Mouse (Mus musculus) lung, adult 2 months (tissue): ENCODE measurements around the gene Pcsk5. TPM values are rescaled to one million over a fixed set of nuclear protein-coding genes. Genes with fewer than 3 reads are reported as not detected.
"Not testable (repeated sequence)": the region's sequence is repeated elsewhere in the genome, so short reads cannot be mapped to it uniquely, and the experiment has no call there.

Experiments used
- DNase-seq: peaks from one replicate; pipeline ENCODE4 v3.0.0; 2022
- H3K4me1 ChIP-seq: fragments of 200-500 bp; 2 replicates; pipeline ENCODE4 v1.6.1; 2011; ENCODE audit warnings: low read length; ENCODE audit not compliant: control insufficient read depth, insufficient read depth
- H3K4me3 ChIP-seq: fragments of 200-500 bp; replicated peaks from 2 replicates; pipeline ENCODE3; 2011; ENCODE audit warnings: low read depth, mild to moderate bottlenecking, control low read depth, low read length; ENCODE audit errors: extremely low read depth
- CTCF ChIP-seq: fragments of 200-500 bp; IDR thresholded peaks from 2 replicates; pipeline ENCODE4 v1.5.1; 2011; ENCODE audit warnings: mild to moderate bottlenecking, low read length, control low read depth; ENCODE audit not compliant: insufficient read depth
- POLR2A ChIP-seq: fragments of 200-500 bp; IDR thresholded peaks from 2 replicates; pipeline ENCODE4 v1.6.1; 2011; ENCODE audit warnings: low read depth, mild to moderate bottlenecking, control low read depth, low read length, borderline replicate concordance; ENCODE audit errors: extremely low read depth
- WGBS: fragments of 180-500 bp; shearing (Covaris S2); methylation state at CpG from one replicate; pipeline ENCODE4 v1.1.7; 2018; 5-methylcytosine and 5-hydroxymethylcytosine counted together
- polyA plus RNA-seq: library from polyadenylated mRNA; depleted of rRNA; stranded (reverse); fragments of >200 nt; gene quantifications from 2 replicates; pipeline ENCODE4 v1.2.3, GENCODE M21; 2012

Gene Pcsk5
- polyA plus RNA-seq, 1 experiment = 11.2 TPM

DNA sequence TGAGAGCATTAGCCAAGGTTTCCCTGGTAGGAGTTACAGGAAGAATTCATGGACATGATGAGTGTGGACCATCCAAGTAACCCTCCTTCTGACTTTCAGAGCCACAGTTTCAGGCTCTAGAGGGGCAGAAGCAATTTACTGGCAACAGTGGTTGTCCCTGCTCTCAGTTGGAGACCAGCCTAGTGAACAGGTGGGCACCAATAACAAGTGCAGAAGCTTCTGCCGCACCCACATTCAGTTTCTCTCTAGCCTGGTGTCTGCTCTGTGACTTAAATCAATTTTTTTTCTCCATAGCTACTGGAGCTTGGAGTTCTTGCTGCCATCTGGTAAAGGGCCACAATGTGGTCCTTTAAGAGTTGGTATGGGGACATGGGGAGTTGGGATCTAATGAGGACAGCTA is 341.3 kb downstream of the Pcsk5 start:
- TF ChIP-seq POLR2A (no peak), CTCF (no peak)
- H3K4me3 ChIP-seq = no peak overlapping the region
- 97% methylated on average over 1 of the region's 1 CpGs for WGBS
- no peaks in the 10 kb centered on the region for H3K4me1 ChIP-seq
- no peak for DNase-seq

DNA sequence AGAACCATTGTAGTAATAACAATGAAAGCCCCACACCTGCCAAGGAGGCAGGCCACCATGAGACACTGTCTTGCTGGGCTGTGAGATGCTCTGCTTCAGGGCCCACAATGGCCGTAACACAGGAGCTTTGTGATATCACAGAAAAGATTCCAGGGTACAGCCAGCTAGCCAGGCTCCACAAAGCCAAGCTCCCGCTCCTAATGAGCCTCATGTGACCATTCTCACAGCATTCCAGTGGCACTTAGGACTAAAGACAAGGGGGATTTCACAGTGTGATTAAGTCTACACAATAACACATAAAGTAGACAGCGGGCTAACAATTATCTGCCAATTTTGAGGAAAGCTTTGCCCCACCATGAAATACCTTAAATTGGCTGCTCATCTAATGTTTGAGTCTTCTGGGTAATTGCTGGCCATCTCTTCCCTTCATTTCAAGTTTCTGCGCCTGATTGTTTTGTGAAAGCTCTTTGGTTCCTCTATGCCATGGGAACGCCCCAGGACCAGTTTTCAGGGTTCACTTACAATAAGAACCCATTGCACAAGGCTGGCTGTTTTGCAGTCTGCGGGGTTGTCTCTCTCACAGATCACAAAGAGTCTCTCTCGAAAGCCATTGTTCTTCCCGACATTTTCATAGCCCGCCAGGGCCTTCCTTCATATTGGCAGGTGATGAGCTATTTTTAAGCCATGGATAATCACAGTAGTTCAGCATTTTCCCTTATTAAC is 345.4 kb downstream of the Pcsk5 start:
- DNase-seq = no peak
- TF ChIP-seq CTCF = no peak
- TF ChIP-seq POLR2A = no peak
- Histone ChIP-seq H3K4me1 (no peaks in the 10 kb centered on the region; the same call in 1 of the 2 replicates), H3K4me3 (no peak overlapping the region)
- 93% methylated on average over 9 of the region's 9 CpGs for WGBS

- TF ChIP-seq POLR2A = no peak
- TF ChIP-seq CTCF = no peak
- H3K4me3 ChIP-seq = no peak overlapping the region
- DNase-seq = no peak
- 88% methylated on average over 3 of the region's 3 CpGs for WGBS
- no peaks in the 10 kb centered on the region; the same call in 1 of the 2 replicates for H3K4me1 ChIP-seq
Measured at GRCm38 (mm10) chr19:17491322-17491721, 346.1 kb downstream of the Pcsk5 start.

GRCm38 (mm10) chr19:17489866-17490141 is 347.6 kb downstream of the Pcsk5 start:
- Histone ChIP-seq H3K4me3 (no peak overlapping the region), H3K4me1 (no peaks in the 10 kb centered on the region; the same call in 1 of the 2 replicates)
- no peak for TF ChIP-seq CTCF
- no peak for TF ChIP-seq POLR2A
- 23% methylated on average over 3 of the region's 3 CpGs for WGBS
- DNase-seq = no peak

- no peak for DNase-seq
- peak overlapping the region; percentile 31 for H3K4me3 ChIP-seq
- WGBS = 37% methylated on average over 17 of the region's 17 CpGs
- no peaks in the 10 kb centered on the region; the same call in 1 of the 2 replicates for H3K4me1 ChIP-seq
- TF ChIP-seq CTCF (no peak), POLR2A (no peak)
Measured at GRCm38 (mm10) chr19:17489041-17489865, 348.2 kb downstream of the Pcsk5 start.

DNA sequence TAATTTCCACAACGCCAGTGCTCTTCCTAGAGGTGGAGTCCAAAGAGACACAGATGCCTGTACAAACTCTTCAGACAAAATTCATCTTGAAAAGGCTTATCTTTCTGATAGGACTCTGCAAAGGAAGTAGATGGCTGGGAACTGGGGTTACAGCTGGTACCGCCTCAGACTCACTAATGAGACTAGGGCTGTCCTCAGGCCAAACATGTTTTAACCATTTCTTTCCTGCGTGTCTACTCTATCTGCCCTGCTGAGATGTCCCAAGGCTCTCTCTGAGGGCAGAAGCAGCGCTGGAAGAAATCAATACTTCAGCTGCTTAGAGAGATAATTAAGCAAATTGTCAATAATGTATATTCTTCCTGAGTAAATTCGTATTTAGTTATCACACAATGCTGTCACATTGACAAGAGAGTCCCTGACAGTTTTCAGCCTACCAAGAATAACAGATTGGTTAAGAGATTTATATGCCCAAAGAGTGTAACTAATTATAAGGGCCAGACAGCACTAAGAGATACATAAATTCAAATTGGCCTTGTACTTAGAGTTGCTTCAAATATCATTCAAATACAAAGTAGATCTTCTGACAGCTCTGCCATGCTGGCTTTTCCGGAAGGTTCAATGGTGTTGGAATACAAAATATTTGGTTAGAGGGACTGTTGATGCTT is 355.2 kb downstream of the Pcsk5 start:
- H3K4me3 ChIP-seq = no peak overlapping the region
- TF ChIP-seq CTCF (no peak), POLR2A (no peak)
- WGBS = 59% methylated on average over 6 of the region's 6 CpGs

DNA sequence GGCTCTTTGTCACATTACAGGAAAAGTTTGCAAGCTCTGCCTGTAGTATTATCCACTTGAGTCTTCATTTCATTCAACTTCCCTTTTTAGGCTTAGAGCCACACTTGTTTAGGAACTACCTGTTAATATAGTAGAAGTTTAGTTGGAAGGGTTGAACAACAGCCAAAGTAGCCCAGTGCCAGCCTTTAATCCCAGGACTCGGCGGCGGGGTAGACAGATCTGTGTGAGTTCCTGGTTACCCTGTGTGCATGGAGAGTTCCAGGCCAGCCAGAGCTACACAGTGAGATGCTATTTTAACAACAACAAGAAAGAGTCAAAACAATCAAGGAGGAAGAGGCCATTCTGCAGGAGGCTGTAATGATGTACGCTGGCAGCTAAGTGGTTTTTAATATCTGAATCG is 358.0 kb downstream of the Pcsk5 start:
- 92% methylated on average over 5 of the region's 5 CpGs for WGBS
- H3K4me3 ChIP-seq = no peak overlapping the region
- H3K4me1 ChIP-seq = no peaks in the 10 kb centered on the region
- no peak for DNase-seq
- TF ChIP-seq CTCF = no peak
- no peak for TF ChIP-seq POLR2A

More for the DNA sequence above, 355.2 kb downstream of the Pcsk5 start:
- no peak for DNase-seq
- no peaks in the 10 kb centered on the region for H3K4me1 ChIP-seq

DNA sequence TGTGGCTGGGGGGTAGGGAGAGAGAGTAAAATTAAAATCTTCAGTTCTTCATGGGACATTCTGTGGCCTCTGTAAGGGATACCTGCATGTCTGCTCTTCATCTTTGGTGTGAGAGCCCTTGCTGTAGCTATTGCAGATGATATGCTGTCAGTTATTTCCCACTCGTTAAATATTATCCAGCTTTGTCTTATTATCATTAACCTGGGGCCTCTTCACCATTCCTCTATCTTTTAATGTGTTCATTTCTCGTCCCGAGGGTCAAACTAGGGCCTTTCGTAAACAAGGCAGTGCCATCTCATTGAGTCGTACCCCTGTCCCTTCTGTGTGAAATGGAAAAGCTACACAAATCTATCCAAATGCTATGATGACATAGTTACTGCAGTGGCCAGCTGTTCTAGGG is 361.4 kb downstream of the Pcsk5 start:
- Histone ChIP-seq H3K4me1 (no peaks in the 10 kb centered on the region), H3K4me3 (no peak overlapping the region)
- DNase-seq = no peak
- WGBS = 87% methylated on average over 5 of the region's 5 CpGs
- no peak for TF ChIP-seq CTCF
- no peak for TF ChIP-seq POLR2A

- not testable (repeated sequence) for H3K4me1 ChIP-seq, H3K4me3 ChIP-seq, DNase-seq
- WGBS = 89% methylated on average over 2 of the region's 2 CpGs
Measured at GRCm38 (mm10) chr19:17473138-17473537, 364.3 kb downstream of the Pcsk5 start.

DNA sequence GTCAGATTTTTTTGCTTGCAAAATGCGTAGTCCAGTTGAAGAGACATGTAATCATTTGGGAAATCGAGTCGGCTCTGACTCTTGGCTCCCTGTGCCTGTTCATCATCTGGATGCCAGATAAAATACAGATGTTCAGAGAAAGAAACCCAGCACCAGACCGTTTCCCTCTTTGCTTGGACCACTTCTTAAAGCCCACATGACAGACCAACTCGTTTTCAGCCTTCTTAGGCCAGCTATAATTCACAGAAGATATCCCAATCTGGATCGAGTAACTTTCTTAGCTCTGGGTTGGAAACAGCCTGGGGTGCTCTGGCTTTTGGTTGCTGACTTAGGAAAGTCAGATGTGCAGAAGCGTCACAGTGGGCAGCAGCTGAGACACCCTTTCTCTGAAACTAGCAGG is 365.6 kb downstream of the Pcsk5 start:
- TF ChIP-seq POLR2A (no peak), CTCF (no peak)
- no peaks in the 10 kb centered on the region for H3K4me1 ChIP-seq
- 69% methylated on average over 7 of the region's 7 CpGs for WGBS
- no peak overlapping the region for H3K4me3 ChIP-seq
- DNase-seq = no peak
